Mouse (Mus musculus): Measurements from ENCODE around the gene Krtap12-1.
"Not testable (repeated sequence)": the region's sequence is repeated elsewhere in the genome, so short reads cannot be mapped to it uniquely, and the experiment has no call there.

DNA sequence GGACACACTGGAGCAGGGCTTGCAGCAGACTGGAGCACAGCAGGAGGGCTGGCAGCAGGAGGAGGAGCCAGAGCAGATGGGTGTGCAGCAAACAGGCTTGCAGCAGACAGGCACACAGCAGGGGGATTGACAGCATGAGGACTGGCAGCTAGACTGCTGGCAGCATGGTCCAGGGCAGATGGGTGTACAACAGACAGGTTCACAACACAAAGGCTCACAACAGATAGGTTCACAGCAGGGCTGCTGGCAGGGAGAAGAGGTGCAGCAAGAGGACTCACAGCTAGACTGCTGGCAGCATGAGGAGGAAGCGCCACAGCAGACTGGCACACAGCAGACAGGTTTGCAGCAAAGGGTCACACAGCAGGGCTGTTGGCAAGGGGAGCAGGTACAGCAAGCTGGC, 30.3 kb downstream of the Krtap12-1 start:
- not testable (repeated sequence) for TF ChIP-seq CTCF (conservative IDR thresholded peaks at IDR 0.05; ENCODE audit: low read length); POU5F1 (IDR thresholded peaks at IDR 0.05; ENCODE audit: borderline replicate concordance, low read length); NANOG (IDR thresholded peaks at IDR 0.05; ENCODE audit: borderline replicate concordance, low read length)
